Mouse (Mus musculus) forebrain, embryonic 15.5 days (tissue): ENCODE measurements around the gene Zdhhc13. TPM values are rescaled to one million over a fixed set of nuclear protein-coding genes. Genes with fewer than 3 reads are reported as not detected.

ENCODE experiments used
- ATAC-seq: fragments of 200-750 bp; cut with Nextera tagmentation; replicated peaks from 2 replicates; pipeline ENCODE4 v1.8.0; 2017; ENCODE audit warnings: mild to moderate bottlenecking, moderate TSS enrichment, moderate library complexity
- H3K27ac ChIP-seq: fragments of 300-500 bp; sonication (generic); replicated peaks from 2 replicates; pipeline ENCODE4 v1.5.1; 2015; ENCODE audit warnings: mild to moderate bottlenecking, inconsistent platforms
- H3K27me3 ChIP-seq: fragments of 300-500 bp; sonication (generic); 2 replicates; pipeline ENCODE4 v1.6.1; 2015; ENCODE audit warnings: inconsistent platforms
- H3K36me3 ChIP-seq: fragments of 300-500 bp; sonication (generic); 2 replicates; pipeline ENCODE4 v1.6.1; 2015; ENCODE audit warnings: mild to moderate bottlenecking, inconsistent platforms
- H3K4me1 ChIP-seq: fragments of 300-500 bp; sonication (generic); 2 replicates; pipeline ENCODE4 v1.6.1; 2015; ENCODE audit warnings: inconsistent platforms
- H3K4me2 ChIP-seq: fragments of 300-500 bp; sonication (generic); replicated peaks from 2 replicates; pipeline ENCODE4 v1.6.1; 2015; ENCODE audit warnings: mild to moderate bottlenecking, inconsistent platforms
- H3K4me3 ChIP-seq: fragments of 300-500 bp; sonication (generic); 2 replicates; pipeline ENCODE4 v1.5.1; 2015; ENCODE audit warnings: mild to moderate bottlenecking, inconsistent platforms
- H3K9ac ChIP-seq: fragments of 300-500 bp; sonication (generic); replicated peaks from 2 replicates; pipeline ENCODE4 v1.6.1; 2015; ENCODE audit warnings: mild to moderate bottlenecking, inconsistent platforms
- H3K9me3 ChIP-seq: fragments of 300-500 bp; sonication (generic); 2 replicates; pipeline ENCODE4 v1.6.1; 2016; ENCODE audit warnings: inconsistent platforms
- WGBS: fragments of 180-500 bp; shearing (Covaris S2); methylation state at CpG from one replicate; pipeline ENCODE4 v1.1.7; 2015; ENCODE audit warnings: mixed read lengths; 5-methylcytosine and 5-hydroxymethylcytosine counted together
- polyA plus RNA-seq: library from polyadenylated mRNA; unstranded; fragments of >200 nt; fragmentation: Nextera tagmentation; extraction: Ambion mirVana; gene quantifications from 2 replicates; pipeline ENCODE4 v1.2.1, GENCODE M21; 2015

Gene Zdhhc13
- polyA plus RNA-seq, 1 experiment from 2014 or later: 47.7 TPM

DNA sequence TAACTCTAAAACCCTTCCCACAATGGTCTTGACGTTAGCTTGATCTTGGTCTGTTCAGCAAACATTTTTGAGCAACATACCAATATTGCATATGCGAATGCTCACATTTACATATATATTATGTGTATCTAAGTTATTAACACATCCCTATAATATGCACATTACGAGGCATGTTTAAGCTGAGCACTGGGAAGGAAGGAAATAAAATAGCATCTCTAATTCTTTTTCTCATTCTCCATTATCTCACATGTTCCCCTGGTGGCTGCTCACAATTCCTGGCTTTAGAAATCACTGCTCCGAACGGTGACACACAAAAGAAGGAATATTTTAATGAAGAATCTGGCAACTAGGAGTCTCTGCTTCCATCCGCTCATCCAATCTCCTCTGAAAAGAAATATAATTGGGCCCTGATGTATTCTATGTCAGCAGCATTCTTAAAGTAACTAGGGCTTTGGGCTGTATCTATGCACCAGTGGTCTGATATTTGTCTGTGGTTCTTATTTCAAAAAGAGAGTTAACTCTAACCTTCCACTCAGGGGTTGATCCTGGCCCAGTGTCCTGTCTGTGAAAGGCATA is 62.8 kb downstream of the Zdhhc13 start:
- no peak overlapping the region for H3K4me3 ChIP-seq
- no peak overlapping the region for H3K4me2 ChIP-seq
- no peak overlapping the region for H3K27ac ChIP-seq
- H3K4me1 ChIP-seq: 0 out of 2 replicates have a peak, but pooled peaks cover 4% of the 10 kb centered on the region
- H3K9me3 ChIP-seq: no peaks in the 10 kb centered on the region
- ATAC-seq: no peak
- 33% methylated on average over 6 of the region's 6 CpGs for WGBS
- no peaks in the 10 kb centered on the region for H3K36me3 ChIP-seq
- H3K9ac ChIP-seq: no peak overlapping the region
- no peaks in the 10 kb centered on the region for H3K27me3 ChIP-seq

DNA sequence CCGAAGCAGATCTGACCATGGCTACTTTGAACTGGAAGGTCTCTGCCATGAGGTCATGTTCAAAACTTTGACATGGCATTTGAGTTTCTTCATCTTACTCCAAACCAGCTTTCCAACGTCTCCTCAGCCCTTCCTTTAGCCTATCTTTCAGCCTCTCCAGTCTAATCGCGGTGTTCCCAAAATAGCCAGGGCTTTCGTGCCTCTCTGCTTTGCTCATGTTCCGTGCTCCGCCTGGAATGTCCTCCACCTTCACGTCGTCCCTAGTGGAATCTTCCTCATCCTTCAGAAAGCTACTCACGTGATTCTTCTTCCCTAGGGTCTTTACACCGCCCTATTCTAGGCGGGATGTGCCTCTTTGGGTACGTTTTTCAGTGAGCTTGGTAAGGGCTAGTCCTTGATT is 64.7 kb downstream of the Zdhhc13 start:
- Histone ChIP-seq H3K36me3 (no peaks in the 10 kb centered on the region), H3K27ac (no peak overlapping the region), H3K4me3 (no peak overlapping the region), H3K9ac (no peak overlapping the region), H3K4me2 (no peak overlapping the region), H3K4me1 (0 out of 2 replicates have a peak, but pooled peaks cover 4% of the 10 kb centered on the region), H3K27me3 (no peaks in the 10 kb centered on the region), H3K9me3 (no peaks in the 10 kb centered on the region)
- ATAC-seq: no peak
- WGBS: 87% methylated on average over 13 of the region's 13 CpGs

DNA sequence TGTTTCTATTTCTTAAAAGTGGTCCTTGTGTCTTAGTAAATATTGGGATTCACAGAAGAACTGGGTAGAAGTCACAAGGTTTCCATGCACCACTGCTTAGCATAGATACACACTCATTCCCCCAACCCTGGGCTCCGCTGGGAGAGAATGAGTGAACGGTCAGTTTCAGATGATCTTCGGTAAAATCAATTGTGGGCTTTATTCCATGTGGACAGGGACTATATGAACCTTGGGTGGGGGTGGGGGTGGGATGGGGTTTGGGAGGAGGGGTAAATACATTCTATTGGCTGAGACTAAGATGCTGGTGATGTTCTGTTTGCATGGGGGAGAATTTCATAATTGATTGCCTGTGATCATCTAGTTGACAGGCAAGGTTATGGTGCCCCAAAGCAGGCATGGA is 66.7 kb downstream of the Zdhhc13 start:
- H3K36me3 ChIP-seq: no peaks in the 10 kb centered on the region
- no peak for ATAC-seq
- H3K27ac ChIP-seq: no peak overlapping the region
- no peaks in the 10 kb centered on the region for H3K9me3 ChIP-seq
- H3K9ac ChIP-seq: no peak overlapping the region
- no peak overlapping the region for H3K4me2 ChIP-seq
- 0 out of 2 replicates have a peak, but pooled peaks cover 4% of the 10 kb centered on the region for H3K4me1 ChIP-seq
- H3K27me3 ChIP-seq: no peaks in the 10 kb centered on the region
- no peak overlapping the region for H3K4me3 ChIP-seq
- WGBS: 96% methylated on average over 3 of the region's 3 CpGs

DNA sequence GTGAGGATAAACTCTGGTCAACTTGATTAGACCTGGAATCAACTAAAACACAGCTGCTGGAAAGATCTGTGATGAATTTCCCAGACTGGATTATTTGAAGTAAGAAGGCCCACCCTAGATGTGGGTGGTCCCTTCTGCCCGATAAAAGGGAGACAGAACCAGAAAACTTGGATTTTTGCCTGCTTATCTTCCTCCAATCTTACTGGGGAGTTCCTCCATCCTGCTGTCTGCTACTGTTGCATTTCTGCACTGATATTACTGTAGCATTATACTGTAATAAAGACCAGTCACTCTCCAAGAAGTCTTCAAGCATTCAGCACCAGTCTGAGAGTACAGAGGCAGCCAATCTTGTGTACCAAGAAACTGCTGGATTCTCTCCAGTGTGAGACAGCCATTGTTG is 69.5 kb downstream of the Zdhhc13 start:
- ATAC-seq: no peak
- Histone ChIP-seq H3K4me1 (no peaks in the 10 kb centered on the region), H3K27me3 (no peaks in the 10 kb centered on the region), H3K9ac (no peak overlapping the region), H3K27ac (no peak overlapping the region), H3K4me3 (no peak overlapping the region), H3K36me3 (no peaks in the 10 kb centered on the region), H3K4me2 (no peak overlapping the region), H3K9me3 (no peaks in the 10 kb centered on the region)
- WGBS: 72% methylated on average over 1 of the region's 1 CpGs

DNA sequence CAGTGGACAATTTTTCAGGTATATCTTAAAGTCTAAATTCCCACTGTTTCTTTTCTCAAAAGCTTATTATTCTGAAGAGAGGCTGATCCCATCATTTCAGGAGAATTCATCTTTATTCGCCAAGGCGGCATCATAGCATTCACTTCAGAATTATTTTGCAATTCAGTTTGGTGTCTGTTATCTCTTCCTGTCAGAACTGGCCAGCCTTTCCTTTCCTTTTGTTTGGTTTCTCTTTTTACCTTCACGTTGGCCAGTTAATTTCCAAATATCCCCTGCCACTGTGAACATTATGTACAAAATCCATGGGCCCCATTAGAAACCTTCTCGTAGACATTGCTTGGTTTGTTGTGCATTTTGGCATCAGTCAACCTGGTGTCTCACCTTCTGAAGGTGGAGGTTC is 70.6 kb downstream of the Zdhhc13 start:
- H3K9ac ChIP-seq: no peak overlapping the region
- H3K4me2 ChIP-seq: no peak overlapping the region
- H3K9me3 ChIP-seq: no peaks in the 10 kb centered on the region
- no peak overlapping the region for H3K4me3 ChIP-seq
- H3K36me3 ChIP-seq: no peaks in the 10 kb centered on the region
- no peaks in the 10 kb centered on the region for H3K27me3 ChIP-seq
- H3K27ac ChIP-seq: no peak overlapping the region
- ATAC-seq: no peak
- no peaks in the 10 kb centered on the region for H3K4me1 ChIP-seq
- 89% methylated on average over 4 of the region's 4 CpGs for WGBS

DNA sequence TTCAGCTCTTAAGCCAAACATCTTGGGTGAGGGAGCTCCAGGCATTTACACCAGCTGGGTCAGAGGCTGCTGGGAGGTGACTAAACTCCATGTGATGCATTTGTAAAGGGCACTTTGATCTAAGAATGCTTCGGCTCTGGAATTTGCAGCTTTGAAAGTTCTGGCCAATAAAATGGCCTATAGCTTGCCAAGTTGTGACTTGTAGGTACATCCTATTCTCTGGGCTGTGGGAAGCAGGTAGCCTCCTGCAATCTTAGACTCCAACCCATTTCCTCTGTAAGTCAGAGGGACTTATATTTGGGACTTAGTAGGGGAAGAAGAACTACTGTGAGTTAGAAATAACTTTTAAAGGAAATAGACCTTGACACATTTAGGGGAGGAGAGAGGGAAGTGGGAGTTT is 72.1 kb downstream of the Zdhhc13 start:
- Histone ChIP-seq H3K4me2 (no peak overlapping the region), H3K4me3 (no peak overlapping the region), H3K9ac (no peak overlapping the region), H3K27ac (no peak overlapping the region), H3K4me1 (no peaks in the 10 kb centered on the region), H3K27me3 (no peaks in the 10 kb centered on the region), H3K9me3 (no peaks in the 10 kb centered on the region), H3K36me3 (no peaks in the 10 kb centered on the region)
- WGBS: 76% methylated on average over 1 of the region's 1 CpGs
- ATAC-seq: no peak

DNA sequence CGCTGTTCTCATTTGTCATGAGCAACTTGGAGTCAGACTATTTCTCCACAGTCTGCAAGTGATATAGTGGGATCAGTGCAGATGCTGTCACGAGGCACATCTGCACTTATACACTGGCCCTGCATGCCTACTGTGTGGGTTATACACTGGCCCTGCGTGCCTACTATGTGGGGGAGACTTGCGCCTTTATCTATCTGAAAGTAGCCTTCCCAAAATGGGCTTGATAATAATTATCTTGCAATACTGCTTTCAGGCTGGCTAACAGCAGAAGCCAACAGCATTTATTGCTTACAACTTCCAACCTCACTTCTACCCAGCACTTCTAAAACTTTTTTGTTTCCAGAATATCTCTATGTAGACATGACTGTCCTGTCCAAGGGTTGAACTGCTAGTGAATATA is 73.0 kb downstream of the Zdhhc13 start:
- Histone ChIP-seq H3K4me1 (no peaks in the 10 kb centered on the region), H3K27me3 (no peaks in the 10 kb centered on the region), H3K36me3 (no peaks in the 10 kb centered on the region), H3K27ac (no peak overlapping the region), H3K9me3 (no peaks in the 10 kb centered on the region), H3K4me2 (no peak overlapping the region), H3K9ac (no peak overlapping the region), H3K4me3 (no peak overlapping the region)
- no peak for ATAC-seq
- 92% methylated on average over 4 of the region's 4 CpGs for WGBS

DNA sequence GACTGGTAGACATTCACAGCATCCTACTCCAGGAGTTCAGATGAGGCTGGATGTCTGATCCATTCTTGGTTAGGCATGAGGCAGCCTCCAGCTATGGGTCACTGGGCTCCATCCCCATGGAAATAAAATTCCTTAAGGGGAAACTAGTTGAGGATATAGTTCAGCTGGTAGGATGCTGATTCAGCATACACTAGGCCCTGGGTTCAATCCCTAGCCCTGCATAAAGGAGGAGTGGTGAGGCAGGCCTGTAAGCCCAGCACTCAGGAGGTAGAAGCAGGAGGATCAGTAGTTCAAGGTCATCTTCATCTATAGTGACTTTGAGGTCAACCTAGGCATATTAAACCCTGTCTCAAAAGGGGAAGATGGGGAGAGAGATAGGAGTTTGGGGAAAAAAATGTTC is 75.4 kb downstream of the Zdhhc13 start:
- Histone ChIP-seq H3K27ac (no peak overlapping the region), H3K4me1 (no peaks in the 10 kb centered on the region), H3K4me3 (no peak overlapping the region), H3K9ac (no peak overlapping the region), H3K9me3 (no peaks in the 10 kb centered on the region), H3K4me2 (no peak overlapping the region), H3K27me3 (no peaks in the 10 kb centered on the region), H3K36me3 (0 out of 2 replicates have a peak, but pooled peaks cover 3% of the 10 kb centered on the region)
- no peak for ATAC-seq

DNA sequence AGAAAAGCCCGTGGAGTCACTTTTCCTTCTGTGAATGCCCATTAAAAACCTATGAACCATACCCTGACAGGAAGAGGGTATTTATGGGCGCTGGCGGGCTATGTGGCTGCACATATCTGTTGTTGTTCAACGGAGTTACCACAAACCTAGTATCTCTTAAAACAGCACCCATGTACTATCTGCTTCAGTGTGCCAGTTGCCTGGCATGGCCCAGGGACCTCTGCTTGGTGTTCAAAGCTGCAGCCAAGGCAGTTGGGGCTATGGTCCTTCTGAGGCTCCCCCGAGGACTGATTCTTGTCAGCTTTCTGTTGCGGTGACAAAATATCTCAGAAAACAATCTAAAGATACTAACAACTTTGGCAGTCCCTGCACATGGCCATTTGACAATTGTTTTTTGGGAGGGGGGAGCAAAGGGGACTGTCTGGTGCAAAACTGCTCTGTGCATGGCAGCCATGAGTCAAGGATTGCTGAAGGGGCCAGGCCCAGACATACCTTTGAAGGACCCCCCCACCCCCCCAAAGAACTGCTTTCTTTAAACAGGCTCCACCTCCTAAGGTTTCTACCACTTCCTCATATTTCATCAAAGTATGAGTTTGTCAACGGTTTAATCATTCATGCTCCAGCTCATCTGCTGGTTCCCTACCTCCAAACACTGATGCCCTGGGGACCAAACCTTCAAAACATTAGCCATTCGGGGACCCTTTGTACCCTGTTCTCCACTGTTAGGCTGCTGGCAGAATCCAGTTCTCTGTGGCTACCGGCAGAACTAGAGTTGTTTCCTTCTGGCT is 76.1 kb downstream of the Zdhhc13 start:
- ATAC-seq: no peak
- Histone ChIP-seq H3K9ac (no peak overlapping the region), H3K36me3 (0 out of 2 replicates have a peak, but pooled peaks cover 3% of the 10 kb centered on the region), H3K27me3 (no peaks in the 10 kb centered on the region), H3K9me3 (no peaks in the 10 kb centered on the region), H3K4me3 (no peak overlapping the region), H3K4me1 (no peaks in the 10 kb centered on the region), H3K27ac (no peak overlapping the region), H3K4me2 (no peak overlapping the region)
- WGBS: 91% methylated on average over 9 of the region's 9 CpGs

DNA sequence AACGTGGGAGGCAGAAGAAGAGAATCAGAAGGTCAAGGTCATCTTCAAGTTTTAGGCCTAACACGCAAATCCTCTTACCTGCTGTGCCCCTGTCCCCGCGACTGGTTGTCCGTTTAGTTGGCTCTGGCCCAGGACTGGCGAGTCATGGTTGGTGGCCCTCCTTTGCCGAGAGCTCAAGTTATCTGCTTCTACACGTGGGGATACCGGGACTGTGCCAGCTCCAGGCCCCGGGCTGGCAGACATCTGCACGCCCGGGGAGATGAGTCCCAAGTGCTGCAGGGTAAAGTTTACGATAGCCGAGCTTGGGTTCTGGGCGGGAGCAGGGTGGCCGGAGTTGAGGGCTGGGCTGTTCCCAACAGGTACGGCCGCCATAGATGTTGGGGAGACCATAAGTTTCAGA is 78.8 kb downstream of the Zdhhc13 start:
- Histone ChIP-seq H3K4me3 (no peak overlapping the region), H3K4me2 (no peak overlapping the region), H3K27ac (no peak overlapping the region), H3K27me3 (no peaks in the 10 kb centered on the region), H3K9me3 (no peaks in the 10 kb centered on the region), H3K36me3 (0 out of 2 replicates have a peak, but pooled peaks cover 3% of the 10 kb centered on the region), H3K9ac (no peak overlapping the region), H3K4me1 (no peaks in the 10 kb centered on the region)
- no peak for ATAC-seq
- 94% methylated on average over 18 of the region's 18 CpGs for WGBS

DNA sequence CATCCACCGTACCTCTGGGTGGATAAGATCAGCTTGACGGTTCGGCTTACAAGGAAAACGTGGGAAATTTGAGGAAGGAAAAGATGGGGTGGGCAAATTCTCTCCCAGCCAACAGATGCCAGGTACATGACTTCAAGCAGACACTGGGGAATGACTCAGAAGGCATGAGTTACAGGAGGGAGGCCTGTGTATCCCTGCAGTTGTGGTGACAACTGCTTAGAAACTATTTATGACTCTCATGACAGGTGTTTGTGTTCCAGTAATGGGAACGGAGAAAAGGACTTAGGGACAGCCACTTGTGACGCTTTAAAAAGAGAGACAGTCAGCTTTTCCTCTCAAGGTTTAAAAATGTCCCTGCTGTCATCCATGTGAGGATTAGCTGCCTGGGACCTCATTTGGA is 81.3 kb downstream of the Zdhhc13 start:
- ATAC-seq: no peak
- 91% methylated on average over 6 of the region's 6 CpGs for WGBS
- H3K27me3 ChIP-seq: no peaks in the 10 kb centered on the region
- no peaks in the 10 kb centered on the region for H3K9me3 ChIP-seq
- 0 out of 2 replicates have a peak, but pooled peaks cover 3% of the 10 kb centered on the region for H3K4me1 ChIP-seq
- no peak overlapping the region for H3K4me3 ChIP-seq
- no peak overlapping the region for H3K4me2 ChIP-seq
- 0 out of 2 replicates have a peak, but pooled peaks cover 3% of the 10 kb centered on the region for H3K36me3 ChIP-seq
- H3K9ac ChIP-seq: no peak overlapping the region
- H3K27ac ChIP-seq: no peak overlapping the region

DNA sequence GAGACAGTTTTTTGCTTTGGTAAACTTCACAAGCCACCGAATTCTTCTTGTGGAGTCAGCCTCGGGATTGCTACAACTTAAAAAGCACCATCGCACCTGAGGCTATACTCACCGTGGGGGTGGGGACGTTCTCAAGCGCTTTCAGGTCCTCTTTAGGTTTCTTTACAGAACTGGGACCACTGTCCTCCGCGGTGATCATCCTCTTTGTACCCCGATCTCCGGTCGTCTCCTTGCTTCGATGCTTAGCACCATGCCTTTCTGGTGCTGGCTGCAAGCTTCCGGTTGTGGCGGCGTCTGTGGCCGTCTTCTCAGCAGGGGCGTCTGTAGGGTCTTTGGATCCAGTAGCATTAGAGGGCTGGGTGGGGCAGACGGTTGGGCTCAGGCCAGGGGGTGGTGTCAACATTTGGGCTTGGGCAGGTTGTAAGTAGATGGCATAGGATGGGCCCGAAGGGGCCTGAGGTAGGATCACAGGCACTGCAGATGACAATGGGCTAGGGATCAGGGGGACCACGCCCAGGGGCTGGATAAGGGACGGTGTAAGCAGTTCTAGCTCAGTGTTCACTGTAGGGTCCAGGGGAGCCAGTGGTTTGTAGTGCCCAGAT is 81.9 kb downstream of the Zdhhc13 start:
- H3K9ac ChIP-seq: no peak overlapping the region
- H3K4me1 ChIP-seq: 0 out of 2 replicates have a peak, but pooled peaks cover 3% of the 10 kb centered on the region
- no peak overlapping the region for H3K4me2 ChIP-seq
- H3K27ac ChIP-seq: no peak overlapping the region
- WGBS: 94% methylated on average over 21 of the region's 21 CpGs
- no peaks in the 10 kb centered on the region for H3K27me3 ChIP-seq
- H3K9me3 ChIP-seq: no peaks in the 10 kb centered on the region
- no peak for ATAC-seq
- H3K36me3 ChIP-seq: 0 out of 2 replicates have a peak, but pooled peaks cover 3% of the 10 kb centered on the region
- no peak overlapping the region for H3K4me3 ChIP-seq
